Mouse (Mus musculus): Measurements from ENCODE around the gene Cdh4.

The Cdh4 gene

DNA sequence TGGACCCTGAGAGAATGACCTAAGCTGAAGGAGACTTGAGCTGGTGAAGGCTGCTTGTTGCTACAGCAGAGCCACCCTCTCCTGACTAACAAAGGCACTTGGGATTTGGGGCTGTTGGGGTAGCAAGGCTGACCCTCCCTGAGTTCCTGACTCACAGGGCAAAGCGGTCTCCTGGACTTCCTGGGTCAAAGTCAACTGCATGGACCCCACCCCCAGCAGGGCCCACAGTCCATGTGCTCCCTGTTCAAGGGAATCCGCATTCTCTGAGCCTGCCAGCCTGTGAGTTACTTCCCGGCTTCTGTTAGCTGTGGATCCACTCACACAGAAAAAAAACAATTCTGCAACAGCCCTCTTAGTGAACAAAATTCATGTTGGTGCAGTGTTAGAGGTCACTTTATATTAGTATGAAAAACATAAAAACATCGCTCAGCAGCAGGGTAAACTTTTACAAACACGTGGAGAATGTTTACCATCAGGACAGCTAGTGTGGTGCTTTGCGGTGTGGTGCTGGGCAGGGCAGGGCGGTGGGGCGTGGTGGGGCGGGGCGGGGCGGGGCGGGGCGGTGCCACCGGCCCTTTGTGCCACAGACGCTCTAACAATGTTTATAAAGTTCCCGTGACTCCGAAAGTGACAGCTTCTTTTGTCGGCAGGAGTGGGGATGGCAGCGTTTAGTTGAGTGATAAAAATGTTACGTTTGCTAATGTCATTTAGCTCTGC is 219.9 kb downstream of the Cdh4 start:
- no peak for DNase-seq (ENCODE audit: extremely low read depth, insufficient read length, low spot score)

DNA sequence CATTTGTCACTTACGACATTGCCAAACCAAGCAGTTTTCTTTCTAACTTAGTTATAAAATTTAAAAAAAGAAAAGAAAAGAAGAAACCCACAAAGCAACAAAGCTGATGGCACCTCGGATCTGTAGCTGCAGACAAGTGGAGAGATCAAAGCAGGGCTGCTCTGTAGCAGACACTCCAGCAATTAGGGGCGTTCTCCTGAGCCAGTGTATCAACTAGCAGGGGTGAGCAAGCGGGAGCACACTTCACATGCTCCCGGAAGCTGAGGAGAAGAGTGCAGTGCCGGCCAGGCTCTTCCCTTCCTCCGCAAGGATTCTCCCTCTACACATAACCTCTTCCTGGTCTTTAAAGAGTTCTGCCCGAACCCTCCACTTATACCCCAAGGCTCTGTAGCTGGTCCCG is 220.5 kb downstream of the Cdh4 start:
- no peak for DNase-seq (ENCODE audit: extremely low read depth, insufficient read length, low spot score)

DNA sequence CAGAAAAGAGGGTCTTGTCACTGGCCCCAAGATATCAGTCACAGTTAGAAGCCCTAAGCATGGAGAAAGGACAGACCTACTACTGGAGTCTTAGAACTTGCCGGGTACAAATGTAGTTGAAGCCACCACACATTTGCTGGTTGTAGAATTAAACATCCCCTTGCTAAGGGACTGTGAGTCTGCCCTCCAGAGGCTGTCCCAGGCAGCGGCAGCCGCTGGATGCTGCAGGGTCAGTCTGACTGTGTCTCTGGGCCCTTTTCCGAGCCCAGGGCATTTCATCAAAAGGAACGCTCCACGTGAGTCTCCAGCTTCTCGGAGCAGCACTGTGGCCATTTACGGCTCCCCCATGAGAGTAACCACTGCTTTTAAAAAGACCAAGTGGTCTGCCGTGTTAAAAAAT is 221.4 kb downstream of the Cdh4 start:
- DNase-seq (ENCODE audit: extremely low read depth, insufficient read length, low spot score), result no peak

DNA sequence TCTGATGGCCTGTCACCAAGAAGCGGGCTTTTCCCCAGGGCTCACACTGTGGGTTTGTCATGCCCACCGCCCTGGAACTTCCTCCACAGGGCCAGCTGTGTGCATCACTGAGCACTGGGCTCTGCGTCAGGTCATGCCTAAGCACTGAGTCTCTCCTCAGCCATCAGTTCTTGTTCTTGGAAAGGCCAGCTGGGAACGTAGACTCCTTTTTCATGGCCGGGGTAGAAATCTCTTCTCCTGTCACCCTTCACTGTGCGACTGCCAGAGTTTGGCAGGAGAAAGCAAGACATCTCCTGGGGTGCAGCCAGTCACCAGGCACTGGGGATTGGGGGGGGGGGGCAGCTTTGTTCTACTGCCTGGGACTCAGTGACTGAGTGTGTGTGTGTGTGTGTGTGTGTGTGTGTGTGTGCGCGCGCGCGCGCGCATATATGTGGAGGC is 222.0 kb downstream of the Cdh4 start:
- no peak for DNase-seq (ENCODE audit: extremely low read depth, insufficient read length, low spot score)

- DNase-seq (ENCODE audit: extremely low read depth, insufficient read length, low spot score), result no peak
Measured at GRCm38 (mm10) chr2:179670689-179671088, 228.5 kb downstream of the Cdh4 start.

DNA sequence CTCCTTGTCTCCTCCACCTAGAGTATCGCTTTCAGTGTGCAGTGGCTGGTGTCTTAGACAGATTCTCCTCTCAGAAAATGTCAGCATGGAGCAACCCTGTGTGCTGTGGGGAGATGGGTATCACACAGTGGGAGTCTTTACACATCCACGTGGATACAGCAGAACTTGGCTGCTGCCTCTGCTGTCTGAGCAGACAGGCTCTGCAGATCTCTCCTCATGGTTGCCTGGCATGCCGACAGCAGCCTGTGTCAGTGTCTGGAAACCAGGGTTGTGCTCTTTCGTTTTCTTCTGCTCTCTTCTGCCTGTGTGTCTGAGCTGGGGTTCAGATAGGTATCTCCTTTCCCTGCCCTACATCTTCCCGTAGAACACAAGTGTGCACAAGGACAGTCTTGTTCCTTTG is 237.6 kb downstream of the Cdh4 start:
- DNase-seq (ENCODE audit: extremely low read depth, insufficient read length, low spot score), result no peak

DNA sequence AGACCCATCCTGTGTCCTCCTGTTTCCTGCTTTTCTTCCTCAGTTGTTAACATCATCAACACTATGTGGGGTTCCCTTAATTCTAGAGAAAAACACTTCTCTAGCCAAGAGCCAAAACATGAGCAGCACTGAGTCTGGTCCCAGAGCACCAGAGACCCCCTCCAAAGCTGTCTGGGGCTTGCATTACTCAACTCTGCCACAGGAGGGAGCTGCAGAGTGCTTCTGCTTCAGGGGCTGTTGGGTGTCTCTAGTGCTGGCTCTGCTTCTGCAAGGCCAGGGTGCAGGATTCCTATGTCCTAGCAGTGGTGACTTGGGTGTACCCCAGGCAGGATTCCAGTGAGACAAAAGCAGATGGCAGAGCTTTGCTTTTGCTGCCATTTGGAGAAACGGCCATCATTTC is 239.2 kb downstream of the Cdh4 start:
- DNase-seq (ENCODE audit: extremely low read depth, insufficient read length, low spot score), result no peak

- no peak for DNase-seq (ENCODE audit: extremely low read depth, insufficient read length, low spot score)
Measured at GRCm38 (mm10) chr2:179687243-179687681, 245.0 kb downstream of the Cdh4 start.

- no peak for DNase-seq (ENCODE audit: extremely low read depth, insufficient read length, low spot score)
Measured at GRCm38 (mm10) chr2:179688976-179689375, 246.7 kb downstream of the Cdh4 start.

- no peak for DNase-seq (ENCODE audit: extremely low read depth, insufficient read length, low spot score)
Measured at GRCm38 (mm10) chr2:179689761-179690160, 247.5 kb downstream of the Cdh4 start.

GRCm38 (mm10) chr2:179690571-179690970 is 248.3 kb downstream of the Cdh4 start:
- no peak for DNase-seq (ENCODE audit: extremely low read depth, insufficient read length, low spot score)

DNA sequence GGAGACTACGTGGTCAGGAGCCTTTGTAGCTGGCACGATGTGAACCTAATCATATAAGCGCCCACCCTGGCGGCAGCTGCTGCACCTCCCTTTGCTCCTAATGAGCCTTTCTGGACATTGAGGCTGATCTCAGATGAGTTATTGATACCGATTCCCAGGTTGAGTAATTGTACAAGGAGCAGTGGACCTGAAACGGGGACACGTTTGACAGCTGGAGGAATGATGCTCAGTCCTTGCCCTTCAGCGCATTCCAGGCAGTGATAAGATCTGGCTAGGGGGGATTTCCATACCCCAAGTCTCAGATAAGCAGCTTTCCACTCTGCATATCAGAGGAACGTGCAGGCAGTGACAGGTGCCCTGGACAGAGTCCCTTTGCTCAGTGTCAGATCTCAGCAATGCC is 252.7 kb downstream of the Cdh4 start:
- DNase-seq (ENCODE audit: extremely low read depth, insufficient read length, low spot score), result no peak

GRCm38 (mm10) chr2:179697601-179698000 is 255.4 kb downstream of the Cdh4 start:
- no peak for DNase-seq (ENCODE audit: extremely low read depth, insufficient read length, low spot score)

GRCm38 (mm10) chr2:179698196-179698985 is 256.2 kb downstream of the Cdh4 start:
- no peak for DNase-seq (ENCODE audit: extremely low read depth, insufficient read length, low spot score)

GRCm38 (mm10) chr2:179705043-179705442 is 262.8 kb downstream of the Cdh4 start:
- DNase-seq (ENCODE audit: extremely low read depth, insufficient read length, low spot score), result no peak

DNA sequence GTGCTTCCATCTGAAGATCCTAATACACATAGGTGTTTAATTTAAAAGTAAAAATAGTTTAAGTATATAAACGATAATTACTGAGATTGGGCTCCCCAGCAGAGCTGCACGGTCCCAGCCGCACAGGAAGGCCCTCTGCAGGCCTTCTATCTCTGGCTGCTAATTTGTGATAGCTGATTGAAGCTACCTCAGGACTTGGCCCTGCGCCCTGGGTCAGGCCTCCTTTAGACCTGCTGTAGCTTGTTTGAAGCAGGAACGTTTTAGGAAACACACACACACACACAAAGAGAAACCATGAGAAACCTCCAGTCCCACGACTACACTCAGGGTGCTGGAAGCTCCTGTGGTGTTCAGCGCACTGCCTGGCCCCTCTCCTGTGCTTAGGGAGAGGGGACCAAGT is 263.2 kb downstream of the Cdh4 start:
- no peak for DNase-seq (ENCODE audit: extremely low read depth, insufficient read length, low spot score)

DNA sequence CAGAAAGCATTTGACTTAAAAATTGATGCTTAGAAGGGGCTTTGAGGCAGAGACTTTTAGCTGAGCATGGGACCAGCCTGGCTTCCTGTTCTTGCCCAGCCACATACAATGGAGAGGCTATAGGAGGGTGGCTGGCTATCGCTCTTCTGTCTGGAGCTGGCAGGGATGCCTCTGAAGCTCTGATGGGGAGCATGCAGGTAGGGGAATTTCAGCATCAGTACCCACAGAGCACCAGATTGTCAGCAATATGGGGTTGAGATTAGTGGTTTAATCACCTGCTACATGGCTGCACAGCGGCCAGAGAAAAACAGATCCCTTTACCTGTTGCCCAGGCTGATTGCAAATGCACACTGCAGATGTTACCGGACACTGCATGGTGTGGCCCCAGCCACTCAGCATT is 264.4 kb downstream of the Cdh4 start:
- no peak for DNase-seq (ENCODE audit: extremely low read depth, insufficient read length, low spot score)

GRCm38 (mm10) chr2:179709111-179709510 is 266.9 kb downstream of the Cdh4 start:
- DNase-seq (ENCODE audit: extremely low read depth, insufficient read length, low spot score), result no peak

- DNase-seq (ENCODE audit: extremely low read depth, insufficient read length, low spot score), result no peak
Measured at GRCm38 (mm10) chr2:179712690-179713089, 270.5 kb downstream of the Cdh4 start.

GRCm38 (mm10) chr2:179713326-179713725 is 271.1 kb downstream of the Cdh4 start:
- DNase-seq (ENCODE audit: extremely low read depth, insufficient read length, low spot score), result no peak

- DNase-seq (ENCODE audit: extremely low read depth, insufficient read length, low spot score), result no peak
Measured at GRCm38 (mm10) chr2:179714145-179714544, 271.9 kb downstream of the Cdh4 start.

- no peak for DNase-seq (ENCODE audit: extremely low read depth, insufficient read length, low spot score)
Measured at GRCm38 (mm10) chr2:179715375-179715774, 273.1 kb downstream of the Cdh4 start.
